In the genomic region with DNA sequence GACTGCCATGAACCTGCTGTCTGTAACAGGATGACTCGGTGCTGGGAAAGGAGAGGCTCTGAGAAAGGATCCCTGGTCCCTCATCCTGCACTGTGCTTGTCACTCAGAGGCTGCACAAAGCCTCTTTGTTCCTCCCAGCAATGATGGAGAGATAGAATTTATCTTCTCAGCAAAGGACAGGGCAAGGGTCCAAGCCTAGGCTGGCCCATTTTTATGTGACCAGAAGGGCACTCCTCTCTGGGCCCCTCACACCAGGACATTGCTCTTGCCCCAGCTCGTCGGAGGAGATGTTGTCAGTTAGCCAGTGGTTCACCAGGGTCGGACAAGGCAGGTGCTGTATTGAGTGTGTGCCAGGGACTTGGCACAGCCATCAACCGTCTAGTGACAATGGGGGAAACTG, we compare ENCODE assay signal across 14 mouse cellular contexts. TPM values are rescaled to one million over a fixed set of nuclear protein-coding genes. Genes with fewer than 3 reads are reported as not detected.
DNase-seq lines count a peak whose midpoint lies in the region; ATAC-seq and TF ChIP-seq lines count a peak whose summit lies in the region.
"Had no signal": no experiment of that assay in that cellular context is flagged by ENCODE, and none has a peak within 500 bp of the region (broad histone marks: within the 10 kb centered on the region; RNA-seq: fewer than 3 reads in every experiment).

No protein-coding gene starts in this region.

- H3K4me1 ChIP-seq in forebrain, embryonic 13.5 days: peaks cover 47% of the 10 kb centered on the region
- H3K4me1 ChIP-seq in intestine, postnatal 0 days (replicated peaks; ENCODE audit: control insufficient read depth, insufficient read depth, low read length): no peaks in the 10 kb centered on the region
- H3K4me1 ChIP-seq in neural tube, embryonic 15.5 days: peaks cover 33% of the 10 kb centered on the region
- 0 out of 2 replicates have a peak, but pooled peaks cover 3% of the 10 kb centered on the region for H3K4me1 ChIP-seq in kidney, adult 2 months (ENCODE audit: control insufficient read depth, insufficient read depth, low read length)
- peaks cover 20% of the 10 kb centered on the region for H3K4me1 ChIP-seq in thymus, adult 2 months (replicated peaks; ENCODE audit: control insufficient read depth, insufficient read depth, low read length)
- H3K4me1 ChIP-seq: stomach, embryonic 15.5 days had no signal

- WGBS in forebrain, embryonic 13.5 days: 11% methylated on average over 5 of the region's 5 CpGs
- WGBS in intestine, postnatal 0 days: 29% methylated on average over 5 of the region's 5 CpGs
- WGBS in neural tube, embryonic 15.5 days: 17% methylated on average over 5 of the region's 5 CpGs
- 43% methylated on average over 5 of the region's 5 CpGs for WGBS in kidney, adult 2 months
- WGBS in thymus, adult 2 months: 43% methylated on average over 5 of the region's 5 CpGs

- H3K27ac ChIP-seq in layer of hippocampus, adult 2 months: peak overlapping the region; percentile 24; the same call in 1 of the 2 replicates
- peak overlapping the region; percentile 85 for H3K27ac ChIP-seq in forebrain, embryonic 13.5 days
- no peak overlapping the region for H3K27ac ChIP-seq in intestine, postnatal 0 days (ENCODE audit: low read depth, low read length)
- peak overlapping the region; percentile 61 for H3K27ac ChIP-seq in neural tube, embryonic 15.5 days (replicated peaks)
- no peak overlapping the region for H3K27ac ChIP-seq in kidney, adult 2 months (ENCODE audit: insufficient read depth, low read depth, low read length)
- no peak overlapping the region for H3K27ac ChIP-seq in thymus, adult 2 months (ENCODE audit: control insufficient read depth, insufficient read depth, low read length)
- H3K27ac ChIP-seq: liver, embryonic 14.5 days; stomach, embryonic 15.5 days had no signal

- DNase-seq in layer of hippocampus, adult 2 months (ENCODE audit: low spot score in 2 of 2): no peak
- no peak for DNase-seq in layer of hippocampus, adult 18-20 months (ENCODE audit: low spot score in 2 of 2)
- DNase-seq in kidney, adult 2 months: no peak
- no peak for DNase-seq in c-Kit-positive CD71-positive TER-119-positive erythroid progenitor cells, embryonic 14.5 days (ENCODE audit: low spot score)
- DNase-seq in thymus, adult 2 months: no peak
- DNase-seq: heart, adult 18-20 months had no signal

- TF ChIP-seq POLR2A in kidney, adult 2 months (IDR thresholded peaks at IDR 0.05; ENCODE audit: low read depth, low read length): no peak
- no peak for TF ChIP-seq POLR2A in thymus, adult 2 months (IDR thresholded peaks at IDR 0.05; ENCODE audit: control insufficient read depth, extremely low read depth, insufficient read depth, low read length, poor library complexity)

- H3K27me3 ChIP-seq in forebrain, embryonic 13.5 days: no peaks in the 10 kb centered on the region
- no peaks in the 10 kb centered on the region for H3K27me3 ChIP-seq in intestine, postnatal 0 days (replicated peaks; ENCODE audit: control insufficient read depth, insufficient read depth, low read length)
- no peaks in the 10 kb centered on the region for H3K27me3 ChIP-seq in neural tube, embryonic 15.5 days (replicated peaks)
- no peaks in the 10 kb centered on the region for H3K27me3 ChIP-seq in kidney, adult 2 months (replicated peaks; ENCODE audit: control insufficient read depth, insufficient read depth, low read length)
- no peaks in the 10 kb centered on the region for H3K27me3 ChIP-seq in thymus, adult 2 months (ENCODE audit: control insufficient read depth, insufficient read depth, low read length)
- H3K27me3 ChIP-seq: CH12.LX; stomach, embryonic 15.5 days had no signal

- no peaks in the 10 kb centered on the region for H3K36me3 ChIP-seq in forebrain, embryonic 13.5 days (ENCODE audit: poor library complexity, severe bottlenecking)
- no peaks in the 10 kb centered on the region for H3K36me3 ChIP-seq in intestine, postnatal 0 days (ENCODE audit: control insufficient read depth, insufficient read depth)
- no peaks in the 10 kb centered on the region for H3K36me3 ChIP-seq in neural tube, embryonic 15.5 days
- H3K36me3 ChIP-seq in kidney, adult 2 months (ENCODE audit: control insufficient read depth, insufficient read depth, low read length): no peaks in the 10 kb centered on the region
- no peaks in the 10 kb centered on the region for H3K36me3 ChIP-seq in thymus, adult 2 months (ENCODE audit: control insufficient read depth, insufficient read depth, low read length)
- H3K36me3 ChIP-seq: stomach, embryonic 15.5 days had no signal

- H3K4me2 ChIP-seq in forebrain, embryonic 13.5 days: 0 out of 2 replicates have a peak overlapping the region, but pooled peaks have one; percentile 2
- H3K4me2 ChIP-seq in intestine, postnatal 0 days (replicated peaks; ENCODE audit: low read depth): no peak overlapping the region
- no peak overlapping the region for H3K4me2 ChIP-seq in neural tube, embryonic 15.5 days
- H3K4me2 ChIP-seq: stomach, embryonic 15.5 days had no signal

- ATAC-seq in forebrain, embryonic 13.5 days: 0 out of 2 replicates have a peak, but pooled peaks have one; percentile 37
- ATAC-seq in intestine, postnatal 0 days: peak; percentile 25; the same call in 1 of the 2 replicates
- ATAC-seq in neural tube, embryonic 15.5 days (ENCODE audit: low FRiP score): peak; percentile 38; the same call in 1 of the 2 replicates

- no peak for TF ChIP-seq CTCF in layer of hippocampus, adult 2 months (conservative IDR thresholded peaks at IDR 0.05)
- TF ChIP-seq CTCF in intestine, postnatal 0 days (IDR thresholded peaks at IDR 0.05; ENCODE audit: low read depth): no peak
- no peak for TF ChIP-seq CTCF in kidney, adult 2 months (conservative IDR thresholded peaks at IDR 0.05; ENCODE audit: insufficient read depth, insufficient read length, low read depth, low read length)
- no peak for TF ChIP-seq CTCF in thymus, adult 2 months (IDR thresholded peaks at IDR 0.05; ENCODE audit: borderline replicate concordance, control insufficient read depth, extremely low read depth, insufficient read depth, low read length, poor library complexity)

- H3K9me3 ChIP-seq in forebrain, embryonic 13.5 days (replicated peaks): no peaks in the 10 kb centered on the region
- no peaks in the 10 kb centered on the region for H3K9me3 ChIP-seq in intestine, postnatal 0 days (ENCODE audit: control insufficient read depth)
- no peaks in the 10 kb centered on the region for H3K9me3 ChIP-seq in neural tube, embryonic 15.5 days (replicated peaks)
- H3K9me3 ChIP-seq: stomach, embryonic 15.5 days had no signal

- peak overlapping the region; percentile 40 for H3K9ac ChIP-seq in forebrain, embryonic 13.5 days
- H3K9ac ChIP-seq in intestine, postnatal 0 days (ENCODE audit: low read depth, low read length): no peak overlapping the region
- H3K9ac ChIP-seq in neural tube, embryonic 15.5 days (replicated peaks): no peak overlapping the region
- H3K9ac ChIP-seq: liver, embryonic 14.5 days; stomach, embryonic 15.5 days had no signal

- no peak overlapping the region for H3K4me3 ChIP-seq in layer of hippocampus, adult 2 months
- no peak overlapping the region for H3K4me3 ChIP-seq in forebrain, embryonic 13.5 days
- H3K4me3 ChIP-seq in intestine, postnatal 0 days (ENCODE audit: low read depth, low read length): no peak overlapping the region
- H3K4me3 ChIP-seq in neural tube, embryonic 15.5 days (replicated peaks): no peak overlapping the region
- no peak overlapping the region for H3K4me3 ChIP-seq in kidney, adult 2 months (ENCODE audit: insufficient read depth, low read depth, low read length)
- H3K4me3 ChIP-seq in thymus, adult 2 months (ENCODE audit: control insufficient read depth, insufficient read depth, low read length): no peak overlapping the region
- H3K4me3 ChIP-seq: stomach, embryonic 15.5 days had no signal

RNA-seq across cellular contexts. Expression of a gene that starts 16.8 kb away (rescaled TPM):
- total RNA-seq in layer of hippocampus, adult 2 months (2021): 10 to 100 TPM; 32.7 to 35.7 TPM
- total RNA-seq in layer of hippocampus, adult 18-20 months (2021): 10 to 100 TPM; 26.4 to 26.9 TPM
- 28.1 and 32.8 TPM in 2 replicates for polyA plus RNA-seq in forebrain, embryonic 13.5 days (2015; fragmentation: Nextera tagmentation; extraction: Ambion mirVana)
- 3.6 and 3.7 TPM in 2 replicates for polyA plus RNA-seq in intestine, postnatal 0 days (2015; fragmentation: Nextera tagmentation; extraction: Ambion mirVana)
- polyA plus RNA-seq in neural tube, embryonic 15.5 days (2015; fragmentation: Nextera tagmentation; extraction: Ambion mirVana): 11.7 and 22.6 TPM in 2 replicates
- 16.1 and 17.7 TPM in 2 replicates for polyA plus RNA-seq in kidney, adult 2 months (2012; rRNA removed)
- 159 and 219 TPM in 2 replicates for polyA plus RNA-seq in thymus, adult 2 months (2012; rRNA removed)

RNA-seq across cellular contexts. Expression of a gene that starts 46.6 kb away (rescaled TPM):
- total RNA-seq in layer of hippocampus, adult 2 months (2021): 10 to 100 TPM; 72.2 to 74.3 TPM
- total RNA-seq in layer of hippocampus, adult 18-20 months (2021): 10 to 100 TPM; 53.5 to 59.7 TPM
- polyA plus RNA-seq in forebrain, embryonic 13.5 days (2015; fragmentation: Nextera tagmentation; extraction: Ambion mirVana): 50.2 and 55.8 TPM in 2 replicates
- 54.4 and 65.2 TPM in 2 replicates for polyA plus RNA-seq in intestine, postnatal 0 days (2015; fragmentation: Nextera tagmentation; extraction: Ambion mirVana)
- 76.5 and 94.1 TPM in 2 replicates for polyA plus RNA-seq in neural tube, embryonic 15.5 days (2015; fragmentation: Nextera tagmentation; extraction: Ambion mirVana)
- polyA plus RNA-seq in kidney, adult 2 months (2012; rRNA removed): 297 and 304 TPM in 2 replicates
- 63.9 and 105 TPM in 2 replicates for polyA plus RNA-seq in thymus, adult 2 months (2012; rRNA removed)

RNA-seq across cellular contexts. Expression of a gene that starts 53.2 kb away (rescaled TPM):
- total RNA-seq in layer of hippocampus, adult 2 months (2021): not detected
- not detected for total RNA-seq in layer of hippocampus, adult 18-20 months (2021)
- polyA plus RNA-seq in forebrain, embryonic 13.5 days (2015; fragmentation: Nextera tagmentation; extraction: Ambion mirVana): not detected in 2 replicates
- polyA plus RNA-seq in intestine, postnatal 0 days (2015; fragmentation: Nextera tagmentation; extraction: Ambion mirVana): not detected in 2 replicates
- not detected in 2 replicates for polyA plus RNA-seq in neural tube, embryonic 15.5 days (2015; fragmentation: Nextera tagmentation; extraction: Ambion mirVana)
- not detected in 2 replicates for polyA plus RNA-seq in kidney, adult 2 months (2012; rRNA removed)
- not detected in 2 replicates for polyA plus RNA-seq in thymus, adult 2 months (2012; rRNA removed)
- total RNA-seq: CH12.LX; heart, adult 18-20 months; layer of hippocampus, postnatal 10 days had no signal
- polyA plus RNA-seq: intestine, embryonic 14.5 days; liver, embryonic 14.5 days; stomach, embryonic 15.5 days had no signal

Comparison
In these comparisons a context has a peak if more than half of its experiments do, and no peak if none do; other contexts are left out.
1. H3K27ac ChIP-seq: peak in layer of hippocampus, adult 2 months (single experiment), forebrain, embryonic 13.5 days (single experiment) and neural tube, embryonic 15.5 days (single experiment); none in intestine, postnatal 0 days (single experiment), kidney, adult 2 months (single experiment) and thymus, adult 2 months (single experiment).
2. Peak in every context shown above with its lines, with median percentiles within 50 percentile points of each other: ATAC-seq.